Mouse (Mus musculus) heart, embryonic 13.5 days (tissue): ENCODE data around the gene B230217C12Rik. TPM values are rescaled to one million over a fixed set of nuclear protein-coding genes. Genes with fewer than 3 reads are reported as not detected.
A peak's percentile ranks its signal among the peaks of the same experiment; 100 is the strongest.

Source experiments
- ATAC-seq: fragments of 200-750 bp; cut with Nextera tagmentation; 2 replicates; pipeline ENCODE4 v1.8.0; 2017; ENCODE audit warnings: moderate TSS enrichment; ENCODE audit not compliant: insufficient number of reproducible peaks, low FRiP score, low TSS enrichment; ENCODE audit errors: extremely low read depth
- H3K27ac ChIP-seq: fragments of 300-500 bp; sonication (generic); replicated peaks from 2 replicates; pipeline ENCODE4 v1.5.1; 2015; ENCODE audit warnings: moderate library complexity, mild to moderate bottlenecking, inconsistent platforms
- H3K27me3 ChIP-seq: fragments of 300-500 bp; sonication (generic); replicated peaks from 2 replicates; pipeline ENCODE4 v1.6.1; 2015; ENCODE audit warnings: mild to moderate bottlenecking, inconsistent platforms
- H3K36me3 ChIP-seq: fragments of 300-500 bp; sonication (generic); 2 replicates; pipeline ENCODE4 v1.6.1; 2015; ENCODE audit warnings: mild to moderate bottlenecking, inconsistent platforms
- H3K4me1 ChIP-seq: fragments of 300-500 bp; sonication (generic); 2 replicates; pipeline ENCODE4 v1.6.1; 2015; ENCODE audit warnings: inconsistent platforms
- H3K4me2 ChIP-seq: fragments of 300-500 bp; sonication (generic); 2 replicates; pipeline ENCODE4 v1.6.1; 2015; ENCODE audit warnings: inconsistent platforms, mild to moderate bottlenecking, moderate library complexity
- H3K4me3 ChIP-seq: fragments of 300-500 bp; sonication (generic); 2 replicates; pipeline ENCODE4 v1.5.1; 2015; ENCODE audit warnings: moderate library complexity, mild to moderate bottlenecking, inconsistent platforms
- H3K9ac ChIP-seq: fragments of 300-500 bp; sonication (generic); 2 replicates; pipeline ENCODE4 v1.6.1; 2015; ENCODE audit warnings: inconsistent platforms, mild to moderate bottlenecking, moderate library complexity
- H3K9me3 ChIP-seq: fragments of 300-500 bp; sonication (generic); 2 replicates; pipeline ENCODE4 v1.6.1; 2016; ENCODE audit warnings: inconsistent platforms
- WGBS: fragments of 180-500 bp; shearing (Covaris S2); methylation state at CpG from one replicate; pipeline ENCODE4 v1.1.7; 2015; ENCODE audit warnings: mixed read lengths; 5-methylcytosine and 5-hydroxymethylcytosine counted together
- polyA plus RNA-seq: library from polyadenylated mRNA; unstranded; fragments of >200 nt; fragmentation: Nextera tagmentation; extraction: Ambion mirVana; gene quantifications from 2 replicates; pipeline ENCODE4 v1.2.1, GENCODE M21; 2015

The B230217C12Rik gene
- polyA plus RNA-seq, 1 experiment from 2014 or later = 5.5 TPM

- H3K4me1 ChIP-seq = no peaks in the 10 kb centered on the region
- no peaks in the 10 kb centered on the region for H3K36me3 ChIP-seq
- 66% methylated on average over 2 of the region's 2 CpGs for WGBS
- H3K27me3 ChIP-seq = no peaks in the 10 kb centered on the region
- no peak overlapping the region for H3K4me2 ChIP-seq
- no peak overlapping the region for H3K9ac ChIP-seq
- H3K9me3 ChIP-seq = no peaks in the 10 kb centered on the region
- H3K27ac ChIP-seq = no peak overlapping the region
- no peak overlapping the region for H3K4me3 ChIP-seq
- ATAC-seq = no peak
These were observed 36.8 kb downstream of the B230217C12Rik start for GRCm38 (mm10) chr11:97877341-97877740.

GRCm38 (mm10) chr11:97880362-97880761, 39.8 kb downstream of the B230217C12Rik start:
- Histone ChIP-seq H3K4me1 (0 out of 2 replicates have a peak, but pooled peaks cover 3% of the 10 kb centered on the region), H3K4me2 (no peak overlapping the region), H3K9me3 (0 out of 2 replicates have a peak, but pooled peaks cover 3% of the 10 kb centered on the region), H3K27me3 (no peaks in the 10 kb centered on the region), H3K27ac (no peak overlapping the region), H3K4me3 (no peak overlapping the region), H3K36me3 (no peaks in the 10 kb centered on the region), H3K9ac (no peak overlapping the region)
- 86% methylated on average over 4 of the region's 4 CpGs for WGBS
- ATAC-seq = no peak

DNA sequence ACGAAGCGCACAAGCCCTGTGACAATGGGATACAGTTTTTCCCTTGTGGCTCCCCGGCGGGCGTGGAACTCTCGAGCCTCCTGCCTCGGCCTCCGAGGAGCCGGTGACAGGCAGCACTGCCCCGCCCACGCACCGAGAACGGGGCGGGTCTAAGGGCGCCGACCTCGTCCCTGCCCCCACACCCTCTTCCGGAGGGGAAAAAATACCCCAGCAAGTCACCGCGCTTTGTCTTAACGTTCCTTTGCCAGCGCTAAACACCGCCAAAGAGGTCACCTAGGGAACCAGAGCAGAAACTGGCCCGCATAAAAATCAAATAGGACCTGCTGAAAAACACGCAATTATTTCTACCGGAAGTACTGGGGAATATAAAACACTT, 43.0 kb downstream of the B230217C12Rik start:
- 0 out of 2 replicates have a peak, but pooled peaks cover 3% of the 10 kb centered on the region for H3K9me3 ChIP-seq
- peak; percentile 57; the same call in 1 of the 2 replicates for ATAC-seq
- peak overlapping the region; percentile 65 for H3K4me3 ChIP-seq
- H3K27me3 ChIP-seq = no peaks in the 10 kb centered on the region
- H3K9ac ChIP-seq = peak overlapping the region; percentile 76
- H3K27ac ChIP-seq = peak overlapping the region; percentile 79
- H3K4me2 ChIP-seq = peak overlapping the region; percentile 71
- 0 out of 2 replicates have a peak, but pooled peaks cover 3% of the 10 kb centered on the region for H3K4me1 ChIP-seq
- H3K36me3 ChIP-seq = no peaks in the 10 kb centered on the region
- 4% methylated on average over 26 of the region's 26 CpGs for WGBS

DNA sequence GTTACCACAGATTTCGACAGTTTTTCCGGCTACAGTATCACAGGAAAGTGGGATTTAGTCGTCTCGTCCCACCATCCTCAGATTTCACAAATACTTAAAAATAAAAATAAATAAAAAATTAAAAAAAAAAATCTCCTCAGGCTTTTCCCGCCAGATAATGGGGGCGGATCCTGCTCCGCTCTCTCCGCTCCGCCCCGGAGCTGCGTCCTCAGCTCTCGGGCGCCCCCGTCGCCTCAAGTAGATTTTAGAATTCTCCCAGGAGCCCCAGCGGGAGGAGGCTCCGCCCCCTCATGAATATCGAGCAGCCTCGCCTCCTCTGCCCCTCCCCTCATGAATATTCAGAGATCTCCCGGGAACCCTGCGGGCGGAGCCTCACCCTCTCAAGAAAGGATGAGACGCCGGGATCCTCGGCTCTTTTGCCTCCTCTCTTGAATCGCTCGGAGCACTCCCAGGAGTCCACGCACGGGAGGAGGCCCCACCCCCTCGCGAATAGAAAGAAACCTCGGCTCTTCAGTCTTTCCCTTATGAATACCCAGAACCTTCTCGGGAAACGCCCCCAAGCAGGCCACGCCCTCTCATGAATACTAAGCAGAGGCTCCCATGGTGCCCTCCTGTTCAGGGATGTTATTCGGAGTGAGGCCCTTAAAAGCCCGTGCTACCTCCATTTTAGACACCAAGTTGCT, 43.5 kb downstream of the B230217C12Rik start, which contains the start of gene Fbxo47:
Gene Fbxo47 (minus strand): TSS at position 237 of the 683 bp plus-strand sequence.
- Histone ChIP-seq H3K4me1 (0 out of 2 replicates have a peak, but pooled peaks cover 3% of the 10 kb centered on the region), H3K27ac (peak within 1 kb of the TSS; percentile 83), H3K9ac (peak within 1 kb of the TSS; percentile 76), H3K4me3 (peak within 1 kb of the TSS; percentile 65), H3K27me3 (no peaks in the 10 kb centered on the region), H3K36me3 (no peaks in the 10 kb centered on the region), H3K4me2 (peak within 1 kb of the TSS; percentile 71), H3K9me3 (0 out of 2 replicates have a peak, but pooled peaks cover 3% of the 10 kb centered on the region)
- WGBS = under 1% methylated on average over 37 of the region's 37 CpGs
- peak; percentile 95 for ATAC-seq

GRCm38 (mm10) chr11:97884601-97885185, 44.1 kb downstream of the B230217C12Rik start:
- WGBS = 28% methylated on average over 7 of the region's 7 CpGs
- no peak for ATAC-seq
- 0 out of 2 replicates have a peak, but pooled peaks cover 3% of the 10 kb centered on the region for H3K9me3 ChIP-seq
- H3K4me1 ChIP-seq = 0 out of 2 replicates have a peak, but pooled peaks cover 3% of the 10 kb centered on the region
- H3K36me3 ChIP-seq = no peaks in the 10 kb centered on the region
- H3K27me3 ChIP-seq = no peaks in the 10 kb centered on the region
- H3K27ac ChIP-seq = peak overlapping the region; percentile 83
- H3K4me3 ChIP-seq = peak overlapping the region; percentile 65
- H3K9ac ChIP-seq = peak overlapping the region; percentile 75
- peak overlapping the region; percentile 71 for H3K4me2 ChIP-seq

- Histone ChIP-seq H3K36me3 (no peaks in the 10 kb centered on the region), H3K4me2 (no peak overlapping the region), H3K27ac (peak overlapping the region; percentile 83; the same call in 1 of the 2 replicates), H3K9ac (no peak overlapping the region), H3K4me1 (0 out of 2 replicates have a peak, but pooled peaks cover 3% of the 10 kb centered on the region), H3K4me3 (peak overlapping the region; percentile 65; the same call in 1 of the 2 replicates), H3K27me3 (no peaks in the 10 kb centered on the region), H3K9me3 (0 out of 2 replicates have a peak, but pooled peaks cover 3% of the 10 kb centered on the region)
- ATAC-seq = no peak
- 78% methylated on average over 2 of the region's 2 CpGs for WGBS
These were observed 44.8 kb downstream of the B230217C12Rik start for GRCm38 (mm10) chr11:97885296-97885915.

DNA sequence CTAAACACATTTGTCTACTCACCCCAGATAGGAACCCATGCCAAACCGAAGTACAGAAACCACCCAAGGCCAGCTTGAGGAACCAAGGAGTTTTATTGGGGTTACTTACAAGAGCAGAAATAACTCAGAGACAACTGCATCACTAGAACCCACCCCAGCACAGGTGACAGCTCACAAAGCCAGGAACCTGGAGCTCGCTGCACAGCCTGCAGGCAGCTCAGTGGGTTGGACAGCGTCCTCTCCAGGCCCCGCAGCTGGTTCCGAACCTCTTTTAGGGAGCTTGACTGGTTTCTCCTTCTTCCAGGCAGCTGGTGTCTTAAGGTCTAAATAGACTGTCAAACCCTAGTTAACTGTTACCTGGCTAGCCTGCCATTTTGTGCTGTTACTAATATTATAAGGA, 51.2 kb downstream of the B230217C12Rik start:
- Histone ChIP-seq H3K36me3 (no peaks in the 10 kb centered on the region), H3K4me1 (no peaks in the 10 kb centered on the region), H3K4me3 (no peak overlapping the region), H3K27me3 (no peaks in the 10 kb centered on the region), H3K9me3 (no peaks in the 10 kb centered on the region; the same call in 1 of the 2 replicates), H3K4me2 (no peak overlapping the region), H3K27ac (no peak overlapping the region), H3K9ac (no peak overlapping the region)
- no peak for ATAC-seq
- WGBS = 73% methylated on average over 5 of the region's 5 CpGs

Other genes starting within 250 kb of the B230217C12Rik start
- 1.1 and 1.4 TPM in 2 replicates for gene Epop, start 211.1 kb upstream of the B230217C12Rik start, polyA plus RNA-seq
- gene Mllt6, start 177.4 kb upstream of the B230217C12Rik start, polyA plus RNA-seq = 1.7 and 1.9 TPM in 2 replicates
- gene Cisd3, start 155.0 kb upstream of the B230217C12Rik start, polyA plus RNA-seq = 44.1 and 53.7 TPM in 2 replicates
- gene Pcgf2, start 140.3 kb upstream of the B230217C12Rik start, polyA plus RNA-seq = 10.5 and 11.0 TPM in 2 replicates
- 371 and 445 TPM in 2 replicates for gene Psmb3, start 137.4 kb upstream of the B230217C12Rik start, polyA plus RNA-seq
- 0.90 and 1.0 TPM in 2 replicates for gene Pip4k2b, start 96.1 kb upstream of the B230217C12Rik start, polyA plus RNA-seq
- 10.2 and 10.5 TPM in 2 replicates for gene Cwc25, start 74.2 kb upstream of the B230217C12Rik start, polyA plus RNA-seq
- not detected in 2 replicates for gene 1700001P01Rik, start 64.9 kb upstream of the B230217C12Rik start, polyA plus RNA-seq
- gene Rpl23, start 58.3 kb upstream of the B230217C12Rik start, polyA plus RNA-seq = 376 and 393 TPM in 2 replicates
- 45.1 and 46.0 TPM in 2 replicates for gene Lasp1, start 41.8 kb upstream of the B230217C12Rik start, polyA plus RNA-seq
- gene Fbxo47, start 43.4 kb downstream of the B230217C12Rik start, polyA plus RNA-seq = 0.70 and 1.1 TPM in 2 replicates
- 0.23 and 0.44 TPM in 2 replicates for gene Plxdc1, start 145.7 kb downstream of the B230217C12Rik start, polyA plus RNA-seq
- 4.6 and 5.1 TPM in 2 replicates for gene Arl5c, start 155.4 kb downstream of the B230217C12Rik start, polyA plus RNA-seq
- gene Cacnb1, start 182.3 kb downstream of the B230217C12Rik start, polyA plus RNA-seq = 6.0 and 6.7 TPM in 2 replicates
- 676 and 751 TPM in 2 replicates for gene Rpl19, start 185.9 kb downstream of the B230217C12Rik start, polyA plus RNA-seq
- 0.83 and 0.84 TPM in 2 replicates for gene Stac2, start 212.7 kb downstream of the B230217C12Rik start, polyA plus RNA-seq